In genomic region chr6:29853213-29853899, GRCm38 (mm10) we compare ENCODE assay signal across 8 mouse cellular contexts.
DNase-seq lines count a peak whose midpoint lies in the region; ATAC-seq and TF ChIP-seq lines count a peak whose summit lies in the region.

No protein-coding gene starts in this region.

- peak overlapping the region; percentile 49 for H3K9ac ChIP-seq in ES-Bruce4 (ENCODE audit: low read depth, poor library complexity, severe bottlenecking)
- peak overlapping the region; percentile 31; the same call in 1 of the 2 replicates for H3K9ac ChIP-seq in forebrain, embryonic 13.5 days
- H3K9ac ChIP-seq in liver, embryonic 15.5 days: no peak overlapping the region
- no peak overlapping the region for H3K9ac ChIP-seq in neural tube, embryonic 15.5 days (replicated peaks)

- TF ChIP-seq CTCF in ES-Bruce4 (IDR thresholded peaks at IDR 0.05; ENCODE audit: low read depth, low read length): peak; percentile 75

- TF ChIP-seq POLR2A in ES-Bruce4 (IDR thresholded peaks at IDR 0.05; ENCODE audit: insufficient read depth, low read length): no peak

- H3K27ac ChIP-seq in ES-Bruce4 (ENCODE audit: insufficient read depth, low read length): peak overlapping the region; percentile 3; the same call in 1 of the 2 replicates
- no peak overlapping the region for H3K27ac ChIP-seq in forebrain, embryonic 13.5 days
- no peak overlapping the region for H3K27ac ChIP-seq in liver, embryonic 15.5 days (replicated peaks)
- no peak overlapping the region for H3K27ac ChIP-seq in neural tube, embryonic 15.5 days (replicated peaks)

- TF ChIP-seq EP300 in ES-Bruce4 (IDR thresholded peaks at IDR 0.05; ENCODE audit: insufficient read depth, low read depth, low read length): no peak

- intact Hi-C loops in heart, postnatal 10 days (cut with DNase I): loop anchor here (1.0 to 5.0 kb wide), 5 partner anchors 69 to 504 kb away; no protein-coding TSS in a partner anchor

- H3K4me3 ChIP-seq in ES-Bruce4 (ENCODE audit: low read depth, low read length): no peak overlapping the region
- H3K4me3 ChIP-seq in forebrain, embryonic 13.5 days: no peak overlapping the region
- no peak overlapping the region for H3K4me3 ChIP-seq in liver, embryonic 15.5 days (replicated peaks)
- H3K4me3 ChIP-seq in neural tube, embryonic 15.5 days (replicated peaks): no peak overlapping the region

- ATAC-seq in forebrain, embryonic 13.5 days: peak; percentile 83
- no peak for ATAC-seq in liver, embryonic 15.5 days (ENCODE audit: insufficient read depth)
- ATAC-seq in neural tube, embryonic 15.5 days (ENCODE audit: low FRiP score): peak; percentile 69; the same call in 1 of the 2 replicates

- H3K9me3 ChIP-seq in ES-Bruce4 (replicated peaks; ENCODE audit: control insufficient read depth, insufficient read depth, low read length, poor library complexity, severe bottlenecking): no peaks in the 10 kb centered on the region
- 0 out of 2 replicates have a peak, but pooled peaks cover 2% of the 10 kb centered on the region for H3K9me3 ChIP-seq in forebrain, embryonic 13.5 days (replicated peaks)
- H3K9me3 ChIP-seq in liver, embryonic 15.5 days (replicated peaks): no peaks in the 10 kb centered on the region
- no peaks in the 10 kb centered on the region for H3K9me3 ChIP-seq in neural tube, embryonic 15.5 days (replicated peaks)

- peaks cover 5% of the 10 kb centered on the region for H3K4me1 ChIP-seq in ES-Bruce4 (ENCODE audit: control insufficient read depth, insufficient read depth, low read length)
- no peaks in the 10 kb centered on the region for H3K4me1 ChIP-seq in forebrain, embryonic 13.5 days
- peaks cover 48% of the 10 kb centered on the region for H3K4me1 ChIP-seq in liver, embryonic 15.5 days (replicated peaks)
- H3K4me1 ChIP-seq in neural tube, embryonic 15.5 days: peaks cover 8% of the 10 kb centered on the region; the same call in 1 of the 2 replicates

- no peaks in the 10 kb centered on the region for H3K27me3 ChIP-seq in ES-Bruce4 (ENCODE audit: control insufficient read depth, insufficient read depth, low read length, poor library complexity, severe bottlenecking)
- no peaks in the 10 kb centered on the region for H3K27me3 ChIP-seq in forebrain, embryonic 13.5 days
- no peaks in the 10 kb centered on the region for H3K27me3 ChIP-seq in liver, embryonic 15.5 days
- no peaks in the 10 kb centered on the region for H3K27me3 ChIP-seq in neural tube, embryonic 15.5 days (replicated peaks)

- H3K4me2 ChIP-seq in forebrain, embryonic 13.5 days: no peak overlapping the region
- H3K4me2 ChIP-seq in liver, embryonic 15.5 days: peak overlapping the region; percentile 41
- peak overlapping the region; percentile 38 for H3K4me2 ChIP-seq in neural tube, embryonic 15.5 days

- peak; percentile 70 for DNase-seq in c-Kit-positive CD71-positive TER-119-positive erythroid progenitor cells, embryonic 14.5 days (ENCODE audit: low spot score)
- DNase-seq in heart, postnatal 10 days: peak; percentile 85 to 92
- DNase-seq in kidney, postnatal 4 days: peak; percentile 88 to 90
- DNase-seq in thymus, adult 18-20 months: peak; percentile 49 to 67

- H3K36me3 ChIP-seq in ES-Bruce4 (ENCODE audit: control insufficient read depth, insufficient read depth, low read length, poor library complexity, severe bottlenecking): no peaks in the 10 kb centered on the region
- no peaks in the 10 kb centered on the region for H3K36me3 ChIP-seq in forebrain, embryonic 13.5 days (ENCODE audit: poor library complexity, severe bottlenecking)
- H3K36me3 ChIP-seq in liver, embryonic 15.5 days (replicated peaks): no peaks in the 10 kb centered on the region
- no peaks in the 10 kb centered on the region for H3K36me3 ChIP-seq in neural tube, embryonic 15.5 days

- WGBS in forebrain, embryonic 13.5 days: 40% methylated on average over 12 of the region's 12 CpGs
- 19% methylated on average over 12 of the region's 12 CpGs for WGBS in liver, embryonic 15.5 days (ENCODE audit: insufficient replicate concordance)
- 37% methylated on average over 12 of the region's 12 CpGs for whole genome bisulfite sequencing in neural tube, embryonic 15.5 days

Comparison
In these comparisons a context has a peak if more than half of its experiments do, and no peak if none do; other contexts are left out.
1. H3K9ac ChIP-seq: peak in ES-Bruce4 (single experiment) and forebrain, embryonic 13.5 days (single experiment); none in liver, embryonic 15.5 days (single experiment) and neural tube, embryonic 15.5 days (single experiment).
2. Peak in every context shown above with its lines, with median percentiles within 50 percentile points of each other: DNase-seq.